Mouse (Mus musculus): ENCODE data around the gene Tchhl1. TPM values are rescaled to one million over a fixed set of nuclear protein-coding genes. Genes with fewer than 3 reads are reported as not detected.

Gene Tchhl1
- polyA plus RNA-seq (2014; fragmentation: Illumina TruSeq; extraction: RNeasy Lipid Tissue Mini Kit (QIAGEN cat#74804); ENCODE audit: low read depth, low replicate concordance) = 1.1 TPM

DNA sequence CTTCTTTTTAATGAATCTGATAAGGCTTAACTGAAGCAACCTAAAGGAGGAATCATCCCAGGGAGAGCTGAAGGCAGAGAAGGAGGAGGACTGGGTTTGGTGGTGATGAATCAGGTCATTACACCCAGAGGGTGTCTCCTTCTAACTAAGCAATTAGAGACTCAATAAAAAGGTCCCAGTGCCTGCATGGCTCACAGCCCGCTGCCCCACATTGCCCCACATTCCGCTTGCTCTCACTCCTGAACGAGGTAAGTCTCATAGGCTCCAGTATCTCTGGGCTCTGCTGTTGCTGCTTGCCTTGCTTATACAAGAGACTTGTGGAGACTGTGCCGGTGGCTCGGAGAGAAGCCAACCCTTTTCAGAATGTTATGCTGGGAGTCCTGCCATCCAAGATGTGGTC, at the start of gene Tchhl1:
Gene Tchhl1 (plus strand): TSS at position 194 of the 400 bp plus-strand sequence.

DNA sequence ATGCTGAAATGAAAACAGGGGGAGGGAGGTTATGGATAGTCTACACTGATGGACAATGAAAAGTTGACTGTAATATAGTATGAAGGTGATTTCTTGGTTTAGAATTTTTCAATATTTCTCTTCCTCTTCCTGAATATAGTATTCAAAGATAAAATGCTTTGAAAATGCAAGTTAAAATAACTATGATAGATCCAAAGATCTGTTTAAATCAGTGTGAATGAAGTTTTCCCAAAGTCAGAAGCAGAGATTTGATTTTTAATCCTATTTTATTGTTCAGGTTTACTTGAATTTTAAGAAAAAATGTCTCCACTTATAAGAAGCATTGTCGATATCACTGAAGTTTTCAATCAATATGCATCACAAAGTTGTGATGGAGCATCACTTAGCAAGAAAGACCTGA, 26.5 kb upstream of the Tchhl1 start, which contains the start of gene Tchh:
Gene Tchh (plus strand): TSS at position 301 of the 400 bp plus-strand sequence.

DNA sequence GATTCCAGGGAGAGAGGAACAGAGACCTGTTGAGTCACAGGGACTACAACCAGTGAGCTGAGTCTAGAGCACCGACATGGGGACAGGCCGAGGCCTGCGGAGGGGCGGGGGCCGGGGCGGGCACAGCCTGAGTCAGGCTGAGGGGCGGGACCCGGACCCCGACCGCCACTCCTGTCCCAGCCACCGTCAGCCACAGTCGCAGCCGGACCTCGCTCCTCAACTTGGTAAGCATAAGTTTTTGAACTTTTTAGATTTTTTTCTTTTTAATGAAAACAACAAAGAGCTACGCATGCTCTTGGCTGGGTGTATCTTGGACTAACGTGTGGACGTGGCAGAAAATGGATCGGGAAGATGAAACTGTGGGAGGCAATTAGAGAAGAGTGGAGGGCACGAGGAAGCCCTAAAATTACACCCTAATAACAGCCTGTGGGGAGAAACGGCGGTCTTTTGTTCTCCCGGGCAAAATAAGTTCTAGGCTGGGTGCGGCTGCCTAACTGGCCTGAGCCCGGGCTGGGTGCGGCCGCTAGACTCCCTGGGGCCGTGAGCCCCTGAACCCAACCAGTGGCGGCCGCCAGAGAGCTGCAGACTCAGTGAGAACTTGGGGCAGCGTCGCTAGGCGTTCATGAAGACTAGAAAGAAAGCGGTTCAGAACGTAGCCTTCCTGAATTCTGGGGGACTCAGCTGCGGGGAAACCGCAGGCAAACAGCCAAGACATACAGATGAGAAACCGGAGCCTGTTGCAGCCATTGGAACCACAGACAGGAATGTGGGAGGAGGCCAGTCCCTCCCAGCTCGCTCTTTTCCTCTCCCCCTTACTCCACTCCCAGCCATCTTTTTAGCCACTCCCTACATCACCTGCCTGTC, 52.0 kb downstream of the Tchhl1 start, which contains the start of gene S100a11:
Gene S100a11 (plus strand): TSS at position 159 of the 864 bp plus-strand sequence.

Other genes with a start within 250 kb of the Tchhl1 start
- not detected for gene Flg, start 195.2 kb upstream of the Tchhl1 start, polyA plus RNA-seq (2014; fragmentation: Illumina TruSeq; extraction: RNeasy Lipid Tissue Mini Kit (QIAGEN cat#74804); ENCODE audit: low read depth, low replicate concordance)
- gene Hrnr, start 149.0 kb upstream of the Tchhl1 start, polyA plus RNA-seq (2014; fragmentation: Illumina TruSeq; extraction: RNeasy Lipid Tissue Mini Kit (QIAGEN cat#74804); ENCODE audit: low read depth, low replicate concordance) = not detected
- not detected for gene Rptn, start 75.1 kb upstream of the Tchhl1 start, polyA plus RNA-seq (2014; fragmentation: Illumina TruSeq; extraction: RNeasy Lipid Tissue Mini Kit (QIAGEN cat#74804); ENCODE audit: low read depth, low replicate concordance)
- 6.8 TPM for gene Tchh, start 26.4 kb upstream of the Tchhl1 start, polyA plus RNA-seq (2014; fragmentation: Illumina TruSeq; extraction: RNeasy Lipid Tissue Mini Kit (QIAGEN cat#74804); ENCODE audit: low read depth, low replicate concordance)
- gene S100a11, start 51.7 kb downstream of the Tchhl1 start, polyA plus RNA-seq (2014; fragmentation: Illumina TruSeq; extraction: RNeasy Lipid Tissue Mini Kit (QIAGEN cat#74804); ENCODE audit: low read depth, low replicate concordance) = 1,402 TPM
- gene S100a10, start 86.3 kb downstream of the Tchhl1 start, polyA plus RNA-seq (2014; fragmentation: Illumina TruSeq; extraction: RNeasy Lipid Tissue Mini Kit (QIAGEN cat#74804); ENCODE audit: low read depth, low replicate concordance) = 375 TPM
- not detected for gene Tdpoz2, start 183.9 kb downstream of the Tchhl1 start, polyA plus RNA-seq (2014; fragmentation: Illumina TruSeq; extraction: RNeasy Lipid Tissue Mini Kit (QIAGEN cat#74804); ENCODE audit: low read depth, low replicate concordance)
- gene Tdpoz1, start 207.6 kb downstream of the Tchhl1 start, polyA plus RNA-seq (2014; fragmentation: Illumina TruSeq; extraction: RNeasy Lipid Tissue Mini Kit (QIAGEN cat#74804); ENCODE audit: low read depth, low replicate concordance) = not detected
- gene Gm37596, start 224.3 kb downstream of the Tchhl1 start, polyA plus RNA-seq (2014; fragmentation: Illumina TruSeq; extraction: RNeasy Lipid Tissue Mini Kit (QIAGEN cat#74804); ENCODE audit: low read depth, low replicate concordance) = not detected